Mouse (Mus musculus) c-Kit-positive CD71-positive TER-119-positive erythroid progenitor cells, embryonic 14.5 days (primary cell): ENCODE results near the gene Itprip.

Experiments
- DNase-seq: peaks from one replicate; pipeline ENCODE4 v3.0.0-alpha.2; 2013; ENCODE audit warnings: low spot score

Itprip gene

DNA sequence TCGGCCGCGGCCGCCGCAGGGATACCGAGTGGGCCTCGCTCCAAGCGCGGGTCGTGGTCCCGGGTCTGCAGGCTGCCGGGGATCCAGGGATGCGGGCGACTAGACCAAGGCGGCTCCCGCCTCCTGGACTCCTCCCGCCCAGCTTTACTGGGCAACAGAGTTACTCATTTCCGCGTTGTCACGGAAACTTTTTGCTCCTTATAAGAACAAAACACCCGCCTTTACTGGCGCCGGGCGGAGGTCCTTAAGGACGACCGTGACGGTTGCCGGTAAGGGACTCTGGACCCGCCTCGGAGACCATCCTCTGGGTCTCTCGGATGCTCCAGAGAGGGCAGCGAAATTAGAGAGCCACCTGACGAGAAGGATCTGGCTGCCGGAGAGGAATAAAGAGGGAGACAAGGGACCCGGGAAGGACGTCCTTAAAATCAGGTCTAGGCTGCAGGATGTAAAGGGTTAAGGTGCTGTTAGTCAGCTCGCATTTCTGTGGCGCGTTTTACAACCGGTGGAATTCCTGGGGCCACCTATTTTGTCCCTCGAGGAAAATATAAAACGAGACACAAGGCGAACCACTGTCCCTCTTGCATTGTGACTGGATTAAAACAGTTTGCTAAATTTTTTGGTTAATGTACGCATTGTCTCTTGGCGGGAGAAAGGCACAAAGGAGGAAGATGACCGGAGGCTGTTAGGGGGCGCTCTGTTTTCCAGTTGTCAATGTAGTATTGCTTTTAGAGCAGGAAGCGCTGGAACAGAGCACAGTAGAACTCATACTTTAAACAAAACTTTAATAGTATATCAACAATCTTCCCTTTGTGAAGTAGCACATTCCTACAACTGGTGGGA, at the start of gene Itprip, which contains the start of gene Cfap43:
Gene Itprip, minus strand, starts transcription at position 174 of the 840 bp plus-strand sequence.
Gene Cfap43, minus strand, starts transcription at position 162 of the 840 bp plus-strand sequence.
- DNase-seq, result peak; percentile 83

DNA sequence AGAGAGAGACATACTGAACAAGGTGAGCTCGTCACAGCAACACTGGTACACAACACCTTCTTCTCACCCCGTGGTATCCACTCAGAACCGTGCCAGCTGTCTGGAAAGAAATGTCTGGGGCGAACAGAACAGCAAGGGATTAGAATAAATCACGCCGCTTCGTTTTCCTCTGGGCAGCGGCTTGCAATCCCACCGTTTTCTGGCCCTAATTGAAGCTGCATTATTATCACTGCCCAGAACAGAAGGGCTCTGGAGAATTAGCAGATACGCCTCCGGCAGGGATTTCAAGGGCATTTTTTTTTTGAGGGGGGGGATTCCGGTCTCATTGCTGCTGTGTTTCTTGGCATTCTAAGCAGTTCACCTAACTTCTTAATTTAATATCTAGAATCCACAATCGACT, 39.1 kb upstream of the Itprip start:
- DNase-seq, result no peak

DNA sequence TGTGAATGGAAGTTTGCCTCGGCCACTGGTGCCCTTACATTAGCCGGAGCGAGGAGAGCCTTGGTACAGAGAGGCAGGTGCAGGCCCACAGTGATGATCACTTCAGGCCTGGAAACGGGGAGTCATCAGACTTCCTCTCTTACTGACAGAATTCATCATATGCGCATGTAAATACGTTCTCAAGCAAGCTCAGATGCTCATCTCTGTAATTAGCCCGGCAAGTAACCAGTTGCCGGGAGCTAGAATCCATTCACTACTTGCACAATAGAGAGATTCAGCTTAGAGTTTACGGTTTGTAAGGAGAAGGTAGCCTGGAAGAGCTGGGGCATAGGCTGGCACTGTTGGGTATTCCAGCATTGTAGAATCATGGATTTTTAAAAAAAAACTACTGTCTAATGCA, 34.1 kb upstream of the Itprip start:
- DNase-seq, result no peak

- no peak for DNase-seq
Observed at GRCm38 (mm10) chr19:47950946-47951345, 31.8 kb upstream of the Itprip start.

DNA sequence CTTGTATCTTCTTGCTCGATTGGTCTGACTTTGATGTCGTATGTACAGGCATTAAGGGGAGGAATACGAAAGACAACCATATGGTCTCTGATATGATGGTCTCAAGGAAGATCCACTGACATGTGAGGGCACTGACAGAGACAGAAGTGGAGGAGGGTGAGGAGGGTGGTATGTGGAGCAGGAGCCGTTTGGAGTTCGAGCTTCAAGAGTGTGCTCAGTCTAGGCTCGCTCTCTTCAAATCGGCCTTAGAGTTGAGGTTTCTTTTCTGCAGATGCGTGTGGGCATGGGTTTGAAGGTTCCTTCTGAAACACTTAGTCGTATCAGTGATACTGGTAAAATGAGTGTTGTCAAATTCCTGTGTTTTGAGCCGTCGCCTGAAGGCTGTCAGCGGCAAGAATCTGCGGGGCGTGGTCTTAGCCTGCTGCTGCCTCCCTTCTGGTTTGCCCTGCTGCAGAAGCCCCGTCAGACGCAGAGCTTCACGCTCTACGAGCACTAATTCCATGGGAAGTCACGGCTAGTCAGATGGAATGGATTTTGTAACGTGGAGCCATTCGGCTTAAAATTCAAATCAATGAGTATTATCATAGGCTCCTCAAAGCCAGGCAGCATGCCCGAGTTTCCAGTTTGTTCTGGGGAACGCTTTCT, 27.8 kb upstream of the Itprip start:
- DNase-seq, result no peak

DNA sequence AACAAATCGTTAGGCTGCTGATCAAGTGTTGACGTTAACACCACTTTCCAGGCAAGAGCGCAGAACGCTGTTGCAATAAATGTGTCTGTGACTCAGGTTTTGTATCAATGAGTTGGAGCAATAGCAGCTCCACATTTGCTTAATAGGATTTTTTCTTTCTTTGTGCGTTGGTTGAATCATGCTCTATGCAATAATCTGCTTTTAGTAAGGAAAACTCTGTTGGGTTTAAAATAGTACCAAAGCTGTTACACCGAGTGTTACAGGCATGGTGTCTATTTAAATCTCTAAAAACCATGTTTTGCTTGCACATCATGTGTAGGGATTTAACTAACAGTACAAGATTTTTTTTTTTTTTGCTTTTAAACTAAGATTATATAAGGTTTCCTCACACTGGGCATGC, 20.3 kb upstream of the Itprip start:
- no peak for DNase-seq

DNA sequence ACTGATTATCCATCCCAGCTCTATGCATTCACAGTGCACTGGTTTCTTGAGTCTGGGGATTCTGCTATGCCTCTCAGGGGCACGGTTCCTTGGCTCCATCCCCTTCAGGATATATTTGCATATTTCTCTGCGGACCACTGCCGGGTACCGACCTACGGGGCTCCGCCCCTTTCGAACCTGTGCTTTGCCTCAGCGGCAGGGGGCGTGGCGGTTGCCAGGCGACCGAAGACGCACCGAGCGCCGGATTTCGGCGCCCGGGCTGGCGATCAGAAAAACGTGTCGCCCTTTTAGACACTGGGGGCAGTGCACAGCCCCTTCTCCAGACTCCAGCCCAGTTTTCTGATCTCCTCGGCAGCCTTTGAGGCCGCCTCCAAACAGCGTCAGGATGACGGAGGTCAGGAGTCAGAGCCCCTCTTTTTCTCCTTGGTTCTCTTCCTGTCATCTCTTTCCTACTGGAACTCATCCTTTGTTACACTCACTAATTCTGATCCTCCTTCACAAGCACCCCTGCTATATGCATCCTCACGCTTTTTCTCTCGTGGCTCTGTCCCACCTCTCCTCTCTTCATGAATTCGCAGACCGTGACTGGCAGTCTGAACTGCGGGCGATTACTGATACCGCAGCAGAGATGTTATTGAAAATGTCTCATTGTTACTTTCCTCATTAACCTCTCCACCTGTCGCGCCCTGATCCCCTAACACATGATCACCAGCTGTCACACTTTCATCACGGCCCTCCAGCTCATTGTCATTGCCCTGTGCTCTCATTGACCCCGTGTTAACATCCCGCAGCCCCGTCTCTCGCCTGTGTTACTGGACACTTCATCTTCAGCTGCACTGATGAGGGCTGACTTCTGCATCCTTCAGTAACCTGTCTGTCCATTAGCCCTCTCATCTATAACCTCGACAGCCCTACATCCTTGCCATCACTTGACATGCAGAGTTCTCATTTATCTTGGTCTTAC, 18.6 kb upstream of the Itprip start, which contains the start of gene Cfap58:
Gene Cfap58, plus strand, starts transcription at position 233 of the 964 bp plus-strand sequence.
- DNase-seq, result peak; percentile 16

- no peak for DNase-seq
Observed at GRCm38 (mm10) chr19:47936938-47937337, 17.8 kb upstream of the Itprip start.

GRCm38 (mm10) chr19:47936490-47936889, 17.4 kb upstream of the Itprip start:
- DNase-seq, result no peak

DNA sequence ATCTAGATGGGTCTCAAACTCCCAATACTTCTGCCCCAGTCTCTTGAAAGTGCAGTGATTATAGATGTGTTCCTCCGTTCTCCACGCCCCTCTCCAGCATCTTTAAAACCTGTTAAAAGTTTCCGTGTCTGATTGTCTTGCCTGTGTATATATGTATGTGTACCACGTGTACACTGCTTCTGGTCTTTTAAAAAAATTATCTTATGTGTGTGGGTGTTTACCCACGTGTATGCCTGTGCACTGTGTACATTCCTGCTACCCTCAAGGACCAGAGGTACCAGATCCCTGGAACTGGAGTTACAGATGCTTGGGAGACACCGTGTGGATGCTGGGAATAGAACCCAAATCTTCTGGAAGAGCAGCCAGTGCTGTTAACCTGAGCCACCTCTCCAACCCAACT, 16.4 kb upstream of the Itprip start:
- DNase-seq, result no peak

DNA sequence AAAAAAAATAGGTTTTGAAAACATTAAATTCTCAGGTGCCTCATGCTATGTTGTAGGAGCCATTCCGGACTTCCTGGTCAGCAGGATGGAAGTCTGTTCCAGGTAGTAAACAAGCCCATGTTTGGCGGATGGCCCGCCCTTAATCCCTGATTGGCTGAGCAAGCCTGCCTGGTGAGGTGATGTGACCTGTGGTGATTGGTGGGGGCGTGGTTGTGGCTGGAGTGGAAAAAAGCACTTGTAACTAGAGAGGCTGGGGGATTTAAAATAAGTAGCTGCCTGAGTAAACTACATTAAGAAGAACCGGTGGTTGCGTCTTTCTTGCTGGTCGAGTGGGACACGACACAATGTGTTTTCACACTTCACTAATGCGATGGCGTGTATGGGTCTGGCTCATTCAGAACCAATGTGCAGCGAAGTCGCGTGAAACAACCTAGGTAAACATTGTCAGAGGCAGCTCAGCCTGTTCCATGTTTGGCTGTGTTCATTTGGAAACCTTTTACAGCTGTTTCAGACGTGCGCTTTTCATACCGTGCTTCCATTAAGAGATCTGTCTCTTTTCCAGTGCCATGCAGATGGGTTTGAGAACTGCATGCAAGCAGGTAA, 15.6 kb upstream of the Itprip start:
- DNase-seq, result no peak

GRCm38 (mm10) chr19:47934146-47934545, 15.0 kb upstream of the Itprip start:
- DNase-seq, result no peak

DNA sequence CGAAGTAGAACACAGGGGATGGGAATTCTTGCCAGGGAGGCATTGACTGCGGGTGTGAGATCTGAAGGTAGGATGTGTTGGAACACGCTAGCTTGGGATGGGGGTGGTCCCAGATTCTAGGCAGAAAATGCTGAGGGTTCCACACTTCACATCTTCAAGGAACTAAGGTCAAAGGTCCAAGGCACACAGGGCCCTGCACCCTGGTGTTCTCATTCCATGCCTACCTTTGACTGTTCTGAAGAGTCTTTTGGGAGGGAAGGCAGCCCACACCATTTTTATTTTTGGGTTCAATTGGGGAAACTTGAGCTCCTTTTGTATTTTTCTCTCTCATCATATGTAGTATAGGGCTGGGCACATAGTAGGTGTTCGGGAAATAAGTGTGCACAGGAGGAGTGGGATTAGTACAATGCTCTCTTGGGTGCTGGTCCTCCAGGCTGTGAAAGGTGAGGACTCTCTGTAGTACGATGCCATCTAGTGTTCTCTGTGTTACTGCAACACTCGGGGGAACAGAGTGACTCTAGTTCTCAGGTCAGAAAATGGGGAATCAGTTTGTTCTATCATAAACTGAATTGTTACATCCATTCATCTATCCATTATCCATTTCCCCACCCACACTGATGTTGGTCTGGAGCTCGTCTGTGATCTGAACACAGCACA, 13.0 kb upstream of the Itprip start:
- peak; percentile 14 for DNase-seq

DNA sequence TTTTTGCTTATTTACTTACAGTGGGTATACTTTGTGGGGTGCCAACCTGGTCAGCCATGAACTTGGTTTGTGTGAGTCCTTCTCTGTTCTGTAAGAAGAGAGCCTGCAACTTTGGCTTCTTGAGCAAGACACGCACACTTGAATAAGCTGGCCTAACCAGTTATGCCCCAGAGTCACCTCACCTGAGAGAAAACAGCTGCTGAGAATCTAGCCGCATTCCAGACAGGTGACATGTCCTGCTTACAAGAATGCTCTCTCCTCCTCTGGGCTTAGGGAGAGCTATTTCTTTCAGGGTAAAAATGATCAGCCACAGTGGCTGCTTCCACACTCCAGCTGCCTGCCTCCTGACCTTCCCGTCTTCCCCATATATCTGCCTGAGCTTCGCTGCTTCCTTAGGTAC, 9.9 kb upstream of the Itprip start:
- no peak for DNase-seq

- DNase-seq, result no peak
Observed at GRCm38 (mm10) chr19:47927032-47927431, 7.9 kb upstream of the Itprip start.

- DNase-seq, result no peak
Observed at GRCm38 (mm10) chr19:47925819-47926218, 6.7 kb upstream of the Itprip start.

GRCm38 (mm10) chr19:47919966-47920375, 872 bp upstream of the Itprip start:
- DNase-seq, result no peak

- DNase-seq, result no peak
Observed at GRCm38 (mm10) chr19:47918455-47919101, 521 bp downstream of the Itprip start.

DNA sequence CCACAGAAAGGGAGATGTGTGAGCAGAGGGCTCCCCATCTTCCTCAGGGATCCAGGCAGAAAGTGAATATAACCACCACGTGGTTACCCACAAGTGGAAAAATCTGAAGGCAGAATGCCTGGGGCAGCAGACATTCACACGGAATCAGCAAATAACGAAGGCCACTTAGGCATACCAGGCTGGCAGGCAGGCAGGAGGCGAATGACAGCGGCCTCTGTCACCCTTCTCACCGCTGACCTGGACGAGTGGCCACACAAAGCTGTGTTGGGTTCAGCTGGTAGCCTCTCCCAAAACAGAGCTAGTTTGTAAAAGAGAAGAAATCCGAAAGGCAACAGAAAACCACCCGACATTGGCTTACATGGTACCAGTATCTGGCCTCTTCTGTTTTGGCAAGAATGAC, 1.1 kb downstream of the Itprip start:
- DNase-seq, result no peak

GRCm38 (mm10) chr19:47917396-47917795, 1.7 kb downstream of the Itprip start:
- no peak for DNase-seq

DNA sequence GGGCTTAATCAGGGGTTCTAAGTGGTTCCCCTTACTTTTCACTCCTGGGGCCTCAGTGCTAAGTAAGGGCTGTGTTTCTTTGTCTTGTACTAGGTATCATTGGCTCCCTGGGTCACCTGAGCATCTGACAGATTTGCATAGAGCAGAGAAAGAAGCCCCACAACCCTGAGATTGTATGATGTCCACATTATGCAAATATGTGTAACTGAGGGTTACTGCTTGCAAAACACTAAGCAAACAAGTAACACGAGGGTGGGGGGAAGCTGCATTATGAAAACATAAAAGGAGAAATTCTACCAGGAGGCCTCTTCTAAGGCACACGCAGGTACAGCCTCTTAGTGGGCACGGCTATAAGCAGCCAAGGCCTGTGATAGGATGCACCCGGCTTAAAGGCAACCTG, 3.8 kb downstream of the Itprip start:
- no peak for DNase-seq
